Mouse (Mus musculus) neural tube, embryonic 14.5 days (tissue): ENCODE results near the gene Slc43a1. TPM values are rescaled to one million over a fixed set of nuclear protein-coding genes. Genes with fewer than 3 reads are reported as not detected.

Source experiments
- ATAC-seq: fragments of 200-750 bp; cut with Nextera tagmentation; 2 replicates; pipeline ENCODE4 v1.8.0; 2017; ENCODE audit warnings: low read depth, mild to moderate bottlenecking, moderate TSS enrichment, moderate library complexity
- H3K27ac ChIP-seq: fragments of 300-500 bp; sonication (generic); 2 replicates; pipeline ENCODE4 v1.5.1; 2014; ENCODE audit warnings: low read depth, mild to moderate bottlenecking, control low read depth, low read length, moderate library complexity, mixed read lengths
- H3K27me3 ChIP-seq: fragments of 300-500 bp; sonication (generic); 2 replicates; pipeline ENCODE4 v1.6.1; 2014; ENCODE audit warnings: low read length; ENCODE audit not compliant: control insufficient read depth, insufficient read depth
- H3K36me3 ChIP-seq: fragments of 300-500 bp; sonication (generic); 2 replicates; pipeline ENCODE4 v1.6.1; 2014; ENCODE audit warnings: low read length, mixed read lengths; ENCODE audit not compliant: control insufficient read depth, insufficient read depth
- H3K4me1 ChIP-seq: fragments of 300-500 bp; sonication (generic); 2 replicates; pipeline ENCODE4 v1.6.1; 2014; ENCODE audit warnings: low read length; ENCODE audit not compliant: control insufficient read depth, insufficient read depth
- H3K4me2 ChIP-seq: fragments of 300-500 bp; sonication (generic); 2 replicates; pipeline ENCODE4 v1.6.1; 2014; ENCODE audit warnings: mild to moderate bottlenecking, low read depth, low read length, control low read depth
- H3K4me3 ChIP-seq: fragments of 300-500 bp; sonication (generic); 2 replicates; pipeline ENCODE4 v1.5.1; 2014; ENCODE audit warnings: low read depth, low read length, control low read depth, mixed read lengths
- H3K9ac ChIP-seq: fragments of 300-500 bp; sonication (generic); replicated peaks from 2 replicates; pipeline ENCODE4 v1.6.1; 2014; ENCODE audit warnings: low read depth, mild to moderate bottlenecking, control low read depth, low read length, mixed read lengths
- H3K9me3 ChIP-seq: fragments of 300-500 bp; sonication (generic); 2 replicates; pipeline ENCODE4 v1.6.1; 2016; ENCODE audit warnings: low read length; ENCODE audit not compliant: control insufficient read depth
- WGBS: fragments of 180-500 bp; shearing (Covaris S2); extraction: QIAGEN DNeasy Blood & Tissue Kit; methylation state at CpG from one replicate; pipeline ENCODE4 v1.1.7; 2014; 5-methylcytosine and 5-hydroxymethylcytosine counted together
- polyA plus RNA-seq: library from polyadenylated mRNA; unstranded; fragments of >200 nt; fragmentation: Nextera tagmentation; extraction: Ambion mirVana; gene quantifications from 2 replicates; pipeline ENCODE4 v1.2.1, GENCODE M21; 2014

Gene Slc43a1
- polyA plus RNA-seq, 1 experiment from 2014 or later: 0.63 TPM

DNA sequence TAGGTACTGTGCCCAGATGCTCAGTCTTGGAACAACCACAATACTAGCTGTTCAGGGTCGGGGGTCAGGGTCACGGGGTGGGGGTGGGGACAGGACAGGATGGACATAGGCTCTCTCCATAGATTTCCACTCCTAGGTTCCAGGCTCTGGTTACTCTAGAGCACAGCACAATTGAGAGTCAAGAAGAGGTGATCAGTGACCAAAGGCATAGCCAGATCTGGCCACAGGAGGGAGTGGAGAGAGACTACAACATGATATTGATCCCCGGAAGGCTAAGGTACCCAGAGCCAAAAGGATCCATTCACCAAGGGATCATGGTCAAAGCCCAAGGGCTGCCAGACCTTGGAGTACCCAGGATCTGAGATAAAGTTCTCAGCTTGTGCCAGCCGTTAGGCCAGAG lies 46.0 kb downstream of the Slc43a1 start:
- no peaks in the 10 kb centered on the region for H3K36me3 ChIP-seq
- peak overlapping the region; percentile 78 for H3K4me2 ChIP-seq
- no peak overlapping the region for H3K4me3 ChIP-seq
- H3K4me1 ChIP-seq: peaks cover 22% of the 10 kb centered on the region
- H3K27ac ChIP-seq: no peak overlapping the region
- peaks cover 40% of the 10 kb centered on the region for H3K27me3 ChIP-seq
- no peaks in the 10 kb centered on the region for H3K9me3 ChIP-seq
- no peak for ATAC-seq
- WGBS: 54% methylated on average over 4 of the region's 4 CpGs
- H3K9ac ChIP-seq: no peak overlapping the region

DNA sequence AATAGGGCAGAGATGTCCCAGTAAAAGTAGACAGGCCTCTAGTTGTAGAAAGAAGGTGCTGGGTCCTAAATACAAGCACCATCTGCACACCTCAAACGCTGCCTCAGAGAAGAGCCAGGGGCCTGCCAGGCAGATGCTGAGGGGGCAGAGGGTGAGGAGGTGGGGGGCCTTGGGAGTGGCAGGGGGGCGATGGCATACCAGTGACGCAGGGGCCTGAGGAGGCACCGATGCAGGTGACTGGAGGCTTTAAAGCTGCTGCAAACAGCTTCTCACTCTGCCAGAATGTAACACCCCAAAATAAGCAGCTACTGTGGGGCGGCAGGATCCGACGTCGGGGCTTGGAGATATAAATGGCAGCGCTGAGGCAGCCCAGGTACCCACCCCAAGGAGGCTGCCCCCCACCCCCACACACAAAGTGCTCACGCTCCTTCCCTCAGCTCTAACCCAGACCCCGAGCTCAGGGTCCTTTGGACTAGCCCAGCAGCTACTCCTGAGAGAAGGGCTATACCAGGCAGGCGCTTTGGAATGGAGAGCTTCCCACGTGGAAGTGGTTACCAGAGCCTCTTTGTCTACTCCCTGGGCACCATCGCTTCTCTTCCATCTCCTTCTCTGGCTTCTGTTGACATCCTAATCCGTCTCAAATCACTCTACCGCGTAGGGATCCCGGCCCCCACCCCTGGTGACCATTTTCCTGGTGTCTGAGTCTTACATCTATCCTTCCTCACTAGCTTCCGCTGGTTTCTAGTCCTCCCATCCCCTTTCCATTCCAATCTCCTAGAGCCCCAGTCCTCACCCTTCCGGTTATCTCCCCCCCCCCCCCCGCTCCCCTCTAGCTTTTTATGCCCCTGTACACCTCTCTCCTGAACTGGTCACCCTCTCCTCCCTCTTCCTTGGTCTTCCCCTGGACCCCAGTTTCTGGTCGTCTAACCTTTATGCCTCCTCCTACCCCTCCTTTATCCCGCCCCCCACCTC lies 46.7 kb downstream of the Slc43a1 start:
- 5% methylated on average over 21 of the region's 23 CpGs for WGBS
- H3K4me2 ChIP-seq: peak overlapping the region; percentile 78
- no peak for ATAC-seq
- H3K27me3 ChIP-seq: peaks cover 41% of the 10 kb centered on the region
- H3K9me3 ChIP-seq: no peaks in the 10 kb centered on the region
- peaks cover 22% of the 10 kb centered on the region for H3K4me1 ChIP-seq
- H3K36me3 ChIP-seq: no peaks in the 10 kb centered on the region
- peak overlapping the region; percentile 71; the same call in 1 of the 2 replicates for H3K4me3 ChIP-seq
- peak overlapping the region; percentile 47; the same call in 1 of the 2 replicates for H3K9ac ChIP-seq
- no peak overlapping the region for H3K27ac ChIP-seq

DNA sequence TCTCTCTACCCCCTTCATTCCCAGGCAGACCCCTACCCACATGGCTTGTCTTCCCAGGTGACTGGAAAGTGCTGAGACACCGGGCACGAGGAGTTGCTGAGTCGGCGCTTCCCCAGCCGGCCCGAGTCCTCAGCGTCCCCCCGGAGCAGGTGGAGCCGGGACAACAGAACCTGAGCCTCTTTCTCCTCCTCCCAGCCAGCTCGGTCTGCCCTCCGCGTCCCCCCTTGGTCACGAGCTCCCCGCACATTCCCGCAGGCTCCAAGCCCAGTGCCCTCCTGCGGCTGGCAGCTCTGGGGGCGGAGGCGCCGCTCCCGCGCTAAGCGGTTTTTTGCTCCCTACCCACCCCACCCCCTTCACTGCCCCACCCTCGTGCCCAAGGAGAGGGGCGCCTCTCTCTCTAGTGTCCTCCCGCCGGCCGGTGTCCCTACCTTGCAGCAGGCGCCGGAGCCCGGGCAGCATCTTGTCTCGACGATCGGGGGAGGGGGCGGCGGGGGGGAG lies 47.6 kb downstream of the Slc43a1 start, which contains the start of gene Rtn4rl2:
Gene Rtn4rl2 (minus strand): TSS at position 477 of the 498 bp plus-strand sequence.
- Histone ChIP-seq H3K4me1 (peaks cover 22% of the 10 kb centered on the region), H3K4me3 (peak within 1 kb of the TSS; percentile 71), H3K4me2 (peak within 1 kb of the TSS; percentile 78), H3K27ac (no peak within 1 kb of the TSS), H3K9me3 (no peaks in the 10 kb centered on the region), H3K36me3 (no peaks in the 10 kb centered on the region), H3K27me3 (peaks cover 41% of the 10 kb centered on the region), H3K9ac (peak within 1 kb of the TSS; percentile 47)
- ATAC-seq: peak; percentile 19
- 2% methylated on average over 20 of the region's 35 CpGs for WGBS

- Histone ChIP-seq H3K4me2 (peak overlapping the region; percentile 78), H3K36me3 (no peaks in the 10 kb centered on the region), H3K27ac (no peak overlapping the region), H3K4me3 (peak overlapping the region; percentile 71), H3K27me3 (peaks cover 41% of the 10 kb centered on the region), H3K9ac (peak overlapping the region; percentile 47), H3K4me1 (peaks cover 22% of the 10 kb centered on the region), H3K9me3 (no peaks in the 10 kb centered on the region)
- ATAC-seq: peak; percentile 51
- 1% methylated on average over 27 of the region's 39 CpGs for WGBS
Measured at GRCm38 (mm10) chr2:84886821-84887281, 48.2 kb downstream of the Slc43a1 start.

DNA sequence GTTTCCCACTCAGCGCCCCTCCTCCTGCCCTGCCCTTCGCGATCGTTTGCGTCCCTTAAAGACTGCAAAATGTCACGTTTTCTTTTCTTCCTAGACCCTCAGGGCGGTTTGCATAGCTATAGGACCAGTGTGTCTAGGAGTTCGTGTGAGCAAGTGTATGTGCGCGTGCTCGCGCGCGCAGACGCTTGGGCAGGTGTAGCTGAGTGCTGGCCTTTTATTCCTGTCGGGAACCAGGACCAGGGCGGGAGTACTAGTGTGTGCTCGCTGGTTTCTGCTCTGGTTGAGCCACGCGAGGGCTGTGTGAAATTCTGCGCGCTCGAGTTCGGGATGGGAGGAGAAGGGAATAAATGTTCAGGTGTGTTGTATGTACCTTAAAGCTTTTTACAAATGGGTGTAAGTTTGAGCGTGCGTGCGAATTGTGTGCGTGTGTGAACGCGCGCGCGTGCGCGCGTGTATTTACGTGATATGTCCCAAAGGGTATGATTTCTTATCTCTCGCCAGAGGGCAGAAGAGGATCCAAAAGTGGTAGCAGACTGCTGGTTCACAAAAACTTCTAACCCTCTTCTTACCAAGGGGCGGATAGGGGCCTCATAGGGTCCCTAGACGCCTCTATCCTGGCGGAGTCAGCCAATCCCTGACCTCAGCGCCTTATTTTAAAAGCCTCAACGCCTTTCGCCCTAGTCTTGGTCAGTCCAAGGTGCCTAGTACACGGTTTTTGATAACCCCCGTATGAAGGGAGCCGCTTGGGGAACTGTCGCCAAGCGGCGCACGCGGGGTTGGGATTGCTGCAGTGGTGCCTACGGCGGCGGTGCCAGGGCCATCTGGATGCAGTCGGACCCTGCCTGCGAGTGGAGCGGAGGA lies 49.0 kb downstream of the Slc43a1 start:
- peak overlapping the region; percentile 71 for H3K4me3 ChIP-seq
- H3K27ac ChIP-seq: no peak overlapping the region
- WGBS: under 1% methylated on average over 58 of the region's 58 CpGs
- no peak overlapping the region for H3K9ac ChIP-seq
- ATAC-seq: peak; percentile 36
- H3K4me2 ChIP-seq: peak overlapping the region; percentile 78
- no peaks in the 10 kb centered on the region for H3K36me3 ChIP-seq
- no peaks in the 10 kb centered on the region for H3K9me3 ChIP-seq
- peaks cover 22% of the 10 kb centered on the region for H3K4me1 ChIP-seq
- peaks cover 41% of the 10 kb centered on the region for H3K27me3 ChIP-seq

DNA sequence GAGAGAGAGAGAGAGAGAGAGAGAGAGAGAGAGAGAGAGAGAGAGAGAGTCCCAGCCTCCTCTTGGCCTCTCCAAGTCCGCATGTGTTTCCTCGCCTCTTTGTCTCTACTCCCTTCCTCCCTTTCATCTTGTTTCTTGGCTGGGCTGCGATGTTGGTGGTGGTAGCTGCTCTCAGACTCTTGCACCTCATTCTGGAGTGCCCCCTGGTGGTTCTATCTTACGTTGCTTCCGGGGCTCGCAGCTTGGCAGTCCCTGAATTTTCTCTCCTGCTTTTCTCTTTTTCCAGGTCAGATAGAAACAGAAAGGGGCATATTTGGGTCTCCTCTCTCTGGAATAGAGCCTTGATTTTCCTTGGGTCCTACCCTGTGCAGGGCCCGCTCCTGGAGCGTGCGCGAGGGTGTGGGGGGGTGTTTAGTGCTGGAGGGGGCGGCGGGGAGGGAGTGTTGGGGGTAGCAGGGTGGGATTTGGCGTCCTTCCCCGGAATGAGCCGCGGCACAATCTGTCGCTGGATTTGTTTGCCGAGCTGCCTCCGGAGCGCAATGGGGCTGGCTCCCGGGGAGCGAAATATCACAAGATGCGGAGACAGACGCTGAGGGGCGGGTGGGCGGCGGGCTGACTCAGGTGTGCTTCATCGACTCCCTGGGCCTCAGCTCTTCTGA lies 50.1 kb downstream of the Slc43a1 start:
- H3K27ac ChIP-seq: no peak overlapping the region
- no peak; the same call in 1 of the 2 replicates for ATAC-seq
- H3K4me3 ChIP-seq: peak overlapping the region; percentile 23

GRCm38 (mm10) chr2:84889316-84890044 lies 50.8 kb downstream of the Slc43a1 start:
- ATAC-seq: no peak
- H3K27me3 ChIP-seq: peaks cover 26% of the 10 kb centered on the region
- peak overlapping the region; percentile 23; the same call in 1 of the 2 replicates for H3K4me3 ChIP-seq
- H3K4me1 ChIP-seq: peaks cover 20% of the 10 kb centered on the region
- no peaks in the 10 kb centered on the region for H3K9me3 ChIP-seq
- no peak overlapping the region for H3K9ac ChIP-seq
- no peak overlapping the region for H3K27ac ChIP-seq
- no peaks in the 10 kb centered on the region for H3K36me3 ChIP-seq
- H3K4me2 ChIP-seq: peak overlapping the region; percentile 45
- WGBS: 12% methylated on average over 14 of the region's 14 CpGs

More for the DNA sequence above, 50.1 kb downstream of the Slc43a1 start:
- H3K27me3 ChIP-seq: peaks cover 33% of the 10 kb centered on the region
- H3K36me3 ChIP-seq: no peaks in the 10 kb centered on the region
- H3K4me2 ChIP-seq: peak overlapping the region; percentile 45
- H3K4me1 ChIP-seq: peaks cover 20% of the 10 kb centered on the region
- WGBS: 3% methylated on average over 28 of the region's 28 CpGs
- no peaks in the 10 kb centered on the region for H3K9me3 ChIP-seq
- H3K9ac ChIP-seq: no peak overlapping the region

GRCm38 (mm10) chr2:84890045-84890340 lies 51.3 kb downstream of the Slc43a1 start:
- WGBS: 4% methylated on average over 5 of the region's 5 CpGs
- Histone ChIP-seq H3K9me3 (no peaks in the 10 kb centered on the region), H3K27me3 (peaks cover 21% of the 10 kb centered on the region), H3K4me3 (no peak overlapping the region), H3K9ac (no peak overlapping the region), H3K27ac (no peak overlapping the region), H3K4me1 (peaks cover 20% of the 10 kb centered on the region), H3K4me2 (no peak overlapping the region), H3K36me3 (no peaks in the 10 kb centered on the region)
- ATAC-seq: peak; percentile 38; the same call in 1 of the 2 replicates
